Mouse (Mus musculus) liver, embryonic 14.5 days (tissue): ENCODE measurements at regions not wholly inside any gene's neighbourhood (a gene's known extent, or its start where the extent isn't known, plus 50 kb on each side); places are given as distances from the start of the nearest gene placed in this dataset.

Source experiments
- CTCF ChIP-seq: IDR thresholded peaks from 2 replicates; pipeline ENCODE4 v1.5.1; 2016; ENCODE audit warnings: antibody characterized with exemption, low read depth, control low read depth
- EP300 ChIP-seq: IDR thresholded peaks from 2 replicates; pipeline ENCODE4 v1.6.1; 2016; ENCODE audit warnings: antibody characterized with exemption, low read depth

- no peak for TF ChIP-seq CTCF
- no peak for TF ChIP-seq EP300
These were observed 281.4 kb downstream of the Otol1 start for GRCm38 (mm10) chr3:70288590-70289388.
